Mouse (Mus musculus): ENCODE data around the gene Urb2. TPM values are rescaled to one million over a fixed set of nuclear protein-coding genes. Genes with fewer than 3 reads are reported as not detected.
"Not testable (repeated sequence)": the region's sequence is repeated elsewhere in the genome, so short reads cannot be mapped to it uniquely, and the experiment has no call there.

The Urb2 gene
- polyA plus RNA-seq, 1 experiment from 2014 or later = 5.7 TPM

GRCm38 (mm10) chr8:124014751-124015150 lies 6.6 kb upstream of the Urb2 start:
- WGBS = 69% methylated on average over 3 of the region's 3 CpGs
- Histone ChIP-seq H3K9me3 (replicated peaks) (no peaks in the 10 kb centered on the region), H3K27ac (replicated peaks) (no peak overlapping the region), H3K4me2 (replicated peaks) (no peak overlapping the region), H3K27me3 (no peaks in the 10 kb centered on the region), H3K9ac (no peak overlapping the region), H3K4me1 (peaks cover 22% of the 10 kb centered on the region), H3K36me3 (0 out of 2 replicates have a peak, but pooled peaks cover 3% of the 10 kb centered on the region), H3K4me3 (replicated peaks) (no peak overlapping the region)
- no peak for ATAC-seq (ENCODE audit: insufficient number of reproducible peaks, low FRiP score, low TSS enrichment, low read depth)

GRCm38 (mm10) chr8:124019782-124020181 lies 1.5 kb upstream of the Urb2 start:
- no peak overlapping the region for H3K9ac ChIP-seq
- peak overlapping the region; percentile 96 for H3K4me3 ChIP-seq (replicated peaks)
- H3K9me3 ChIP-seq (replicated peaks) = no peaks in the 10 kb centered on the region
- no peak for ATAC-seq (ENCODE audit: insufficient number of reproducible peaks, low FRiP score, low TSS enrichment, low read depth)
- 31% methylated on average over 13 of the region's 13 CpGs for WGBS
- peaks cover 31% of the 10 kb centered on the region for H3K4me1 ChIP-seq
- H3K36me3 ChIP-seq = peaks cover 14% of the 10 kb centered on the region
- H3K27me3 ChIP-seq = no peaks in the 10 kb centered on the region
- no peak overlapping the region for H3K27ac ChIP-seq (replicated peaks)
- peak overlapping the region; percentile 65 for H3K4me2 ChIP-seq (replicated peaks)

GRCm38 (mm10) chr8:124020439-124021236 lies 670 bp upstream of the Urb2 start:
- peak overlapping the region; percentile 96 for H3K4me3 ChIP-seq (replicated peaks)
- WGBS = under 1% methylated on average over 54 of the region's 87 CpGs

GRCm38 (mm10) chr8:124026265-124026664 lies 5.0 kb downstream of the Urb2 start:
- not testable (repeated sequence) for H3K27ac ChIP-seq (replicated peaks); H3K27me3 ChIP-seq

More at GRCm38 (mm10) chr8:124020439-124021236, 670 bp upstream of the Urb2 start:
- H3K27me3 ChIP-seq = no peaks in the 10 kb centered on the region
- H3K9ac ChIP-seq = peak overlapping the region; percentile 74
- peaks cover 30% of the 10 kb centered on the region for H3K4me1 ChIP-seq
- peak; percentile 85 for ATAC-seq (ENCODE audit: insufficient number of reproducible peaks, low FRiP score, low TSS enrichment, low read depth)
- H3K27ac ChIP-seq (replicated peaks) = peak overlapping the region; percentile 90
- H3K9me3 ChIP-seq (replicated peaks) = no peaks in the 10 kb centered on the region
- peaks cover 23% of the 10 kb centered on the region for H3K36me3 ChIP-seq
- peak overlapping the region; percentile 65 for H3K4me2 ChIP-seq (replicated peaks)

GRCm38 (mm10) chr8:124027831-124028230 lies 6.5 kb downstream of the Urb2 start:
- no peak for ATAC-seq (ENCODE audit: insufficient number of reproducible peaks, low FRiP score, low TSS enrichment, low read depth)
- WGBS = 88% methylated on average over 6 of the region's 6 CpGs

More at GRCm38 (mm10) chr8:124026265-124026664, 5.0 kb downstream of the Urb2 start:
- not testable (repeated sequence) for ATAC-seq (ENCODE audit: insufficient number of reproducible peaks, low FRiP score, low TSS enrichment, low read depth); H3K4me2 ChIP-seq (replicated peaks); H3K4me1 ChIP-seq; H3K4me3 ChIP-seq (replicated peaks); H3K9ac ChIP-seq; H3K9me3 ChIP-seq (replicated peaks)
- 71% methylated on average over 2 of the region's 2 CpGs for WGBS
- peaks cover 71% of the 10 kb centered on the region for H3K36me3 ChIP-seq

GRCm38 (mm10) chr8:124033400-124033799 lies 12.1 kb downstream of the Urb2 start:
- H3K27me3 ChIP-seq = no peaks in the 10 kb centered on the region
- H3K9me3 ChIP-seq (replicated peaks) = no peaks in the 10 kb centered on the region
- no peak overlapping the region for H3K4me3 ChIP-seq (replicated peaks)
- no peak for ATAC-seq (ENCODE audit: insufficient number of reproducible peaks, low FRiP score, low TSS enrichment, low read depth)
- no peak overlapping the region for H3K27ac ChIP-seq (replicated peaks)
- H3K4me1 ChIP-seq = 0 out of 2 replicates have a peak, but pooled peaks cover 6% of the 10 kb centered on the region
- WGBS = 60% methylated on average over 5 of the region's 5 CpGs
- no peak overlapping the region for H3K4me2 ChIP-seq (replicated peaks)
- H3K9ac ChIP-seq = no peak overlapping the region
- peaks cover 86% of the 10 kb centered on the region for H3K36me3 ChIP-seq

More at GRCm38 (mm10) chr8:124027831-124028230, 6.5 kb downstream of the Urb2 start:
- 0 out of 2 replicates have a peak, but pooled peaks cover 6% of the 10 kb centered on the region for H3K4me1 ChIP-seq
- H3K4me3 ChIP-seq (replicated peaks) = no peak overlapping the region
- no peak overlapping the region for H3K4me2 ChIP-seq (replicated peaks)
- H3K27me3 ChIP-seq = no peaks in the 10 kb centered on the region
- no peak overlapping the region for H3K27ac ChIP-seq (replicated peaks)
- peaks cover 78% of the 10 kb centered on the region for H3K36me3 ChIP-seq
- no peaks in the 10 kb centered on the region for H3K9me3 ChIP-seq (replicated peaks)
- H3K9ac ChIP-seq = no peak overlapping the region

GRCm38 (mm10) chr8:124038121-124038520 lies 16.8 kb downstream of the Urb2 start:
- no peak overlapping the region for H3K9ac ChIP-seq
- no peak overlapping the region for H3K27ac ChIP-seq (replicated peaks)
- H3K4me2 ChIP-seq (replicated peaks) = no peak overlapping the region
- no peaks in the 10 kb centered on the region for H3K4me1 ChIP-seq
- no peaks in the 10 kb centered on the region for H3K27me3 ChIP-seq
- no peaks in the 10 kb centered on the region for H3K9me3 ChIP-seq (replicated peaks)
- ATAC-seq (ENCODE audit: insufficient number of reproducible peaks, low FRiP score, low TSS enrichment, low read depth) = no peak
- WGBS = 92% methylated on average over 7 of the region's 7 CpGs
- peaks cover 85% of the 10 kb centered on the region for H3K36me3 ChIP-seq
- H3K4me3 ChIP-seq (replicated peaks) = no peak overlapping the region

GRCm38 (mm10) chr8:124039351-124039750 lies 18.0 kb downstream of the Urb2 start:
- H3K36me3 ChIP-seq = peaks cover 86% of the 10 kb centered on the region
- WGBS = 39% methylated on average over 4 of the region's 4 CpGs
- no peaks in the 10 kb centered on the region for H3K4me1 ChIP-seq
- H3K9ac ChIP-seq = no peak overlapping the region
- no peak overlapping the region for H3K27ac ChIP-seq (replicated peaks)
- no peak overlapping the region for H3K4me3 ChIP-seq (replicated peaks)
- ATAC-seq (ENCODE audit: insufficient number of reproducible peaks, low FRiP score, low TSS enrichment, low read depth) = no peak
- no peaks in the 10 kb centered on the region for H3K27me3 ChIP-seq
- no peak overlapping the region for H3K4me2 ChIP-seq (replicated peaks)
- H3K9me3 ChIP-seq (replicated peaks) = no peaks in the 10 kb centered on the region

- no peaks in the 10 kb centered on the region for H3K4me1 ChIP-seq
- no peak overlapping the region for H3K27ac ChIP-seq (replicated peaks)
- no peak for ATAC-seq (ENCODE audit: insufficient number of reproducible peaks, low FRiP score, low TSS enrichment, low read depth)
- H3K9ac ChIP-seq = no peak overlapping the region
- H3K36me3 ChIP-seq = peaks cover 83% of the 10 kb centered on the region
- no peak overlapping the region for H3K4me3 ChIP-seq (replicated peaks)
- no peak overlapping the region for H3K4me2 ChIP-seq (replicated peaks)
- no peaks in the 10 kb centered on the region for H3K27me3 ChIP-seq
- H3K9me3 ChIP-seq (replicated peaks) = no peaks in the 10 kb centered on the region
- 83% methylated on average over 1 of the region's 1 CpGs for WGBS
Measured at GRCm38 (mm10) chr8:124042201-124042600, 20.9 kb downstream of the Urb2 start.

- no peak for ATAC-seq (ENCODE audit: insufficient number of reproducible peaks, low FRiP score, low TSS enrichment, low read depth)
- H3K9ac ChIP-seq = no peak overlapping the region
- H3K27ac ChIP-seq (replicated peaks) = no peak overlapping the region
- H3K9me3 ChIP-seq (replicated peaks) = no peaks in the 10 kb centered on the region
- no peak overlapping the region for H3K4me2 ChIP-seq (replicated peaks)
- no peak overlapping the region for H3K4me3 ChIP-seq (replicated peaks)
- WGBS = 89% methylated on average over 5 of the region's 5 CpGs
- H3K27me3 ChIP-seq = no peaks in the 10 kb centered on the region
- H3K36me3 ChIP-seq = peaks cover 75% of the 10 kb centered on the region
- no peaks in the 10 kb centered on the region for H3K4me1 ChIP-seq
Measured at GRCm38 (mm10) chr8:124044421-124044820, 23.1 kb downstream of the Urb2 start.

- Histone ChIP-seq H3K27me3 (no peaks in the 10 kb centered on the region), H3K27ac (replicated peaks) (no peak overlapping the region), H3K4me2 (replicated peaks) (no peak overlapping the region), H3K4me3 (replicated peaks) (no peak overlapping the region), H3K9ac (no peak overlapping the region), H3K9me3 (replicated peaks) (no peaks in the 10 kb centered on the region), H3K36me3 (peaks cover 73% of the 10 kb centered on the region), H3K4me1 (no peaks in the 10 kb centered on the region)
- no peak for ATAC-seq (ENCODE audit: insufficient number of reproducible peaks, low FRiP score, low TSS enrichment, low read depth)
- WGBS = 93% methylated on average over 12 of the region's 12 CpGs
Measured at GRCm38 (mm10) chr8:124044931-124045330, 23.6 kb downstream of the Urb2 start.

All from embryonic facial prominence, embryonic 15.5 days (tissue).